Mouse (Mus musculus): ENCODE data around the gene Gm3755.
"Not testable (repeated sequence)": the region's sequence is repeated elsewhere in the genome, so short reads cannot be mapped to it uniquely, and the experiment has no call there.

Gene Gm3755

DNA sequence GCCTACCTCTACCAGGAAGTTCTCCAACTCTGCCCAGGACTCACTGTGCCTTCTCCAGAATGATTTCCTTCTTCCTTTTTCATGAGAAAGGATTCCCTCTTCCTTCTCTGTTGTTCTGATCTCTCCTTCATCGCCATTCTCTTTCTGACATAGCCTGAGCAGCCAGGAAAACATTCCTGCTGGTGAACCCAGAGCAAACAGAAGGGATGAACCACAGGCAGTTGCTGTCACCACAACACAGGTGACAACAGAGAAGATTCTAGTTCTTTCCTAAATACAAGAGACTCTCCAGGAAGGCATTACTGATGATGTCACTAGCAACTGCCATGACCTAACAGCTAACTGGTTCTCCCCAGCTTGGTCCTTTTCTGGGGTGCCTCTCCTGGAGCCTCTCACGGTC, at the start of gene Gm3755:
Gene Gm3755 (minus strand): TSS at position 101 of the 400 bp plus-strand sequence.
- DNase-seq (ENCODE audit: low read depth) = not testable (repeated sequence)

DNA sequence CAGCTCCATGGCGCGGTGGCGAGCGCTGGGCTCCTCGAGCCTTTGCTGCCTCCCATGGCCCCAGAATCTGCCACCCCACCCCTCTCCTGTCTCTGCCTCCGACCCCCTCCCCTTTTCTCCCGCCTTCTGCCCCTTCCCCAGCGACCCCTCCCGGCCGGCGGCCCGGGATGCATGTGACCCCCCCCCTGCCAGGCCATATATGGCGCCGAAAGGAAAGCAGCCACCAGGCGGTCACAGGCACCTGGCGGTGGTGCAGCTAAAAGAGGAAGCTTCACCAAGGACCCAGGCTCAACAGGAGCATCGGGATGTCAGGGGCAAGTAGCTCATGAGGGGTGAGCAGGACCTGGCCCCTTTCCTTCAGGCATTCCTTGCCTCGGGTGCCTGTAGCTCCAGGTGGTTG, 38.0 kb upstream of the Gm3755 start:
- not testable (repeated sequence) for DNase-seq (ENCODE audit: low read depth)

DNA sequence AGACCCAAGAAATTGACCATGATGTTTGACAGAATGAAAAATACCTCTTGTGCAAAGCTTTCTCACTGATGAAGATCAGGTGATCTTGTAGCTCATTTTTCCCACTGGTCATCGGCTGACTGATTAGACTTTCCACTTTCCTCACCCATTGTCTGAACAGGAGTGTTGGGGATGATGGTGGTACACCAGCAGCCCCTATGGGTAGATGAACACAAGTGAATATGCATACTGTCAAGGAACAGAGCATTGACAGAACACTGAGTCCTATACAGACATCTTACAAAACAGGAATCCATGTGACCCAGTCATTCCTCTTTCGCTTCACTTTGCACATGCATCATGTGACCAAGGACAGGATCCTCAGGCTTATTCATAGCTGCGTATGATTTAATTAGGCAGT, 32.9 kb upstream of the Gm3755 start, which contains the start of gene Gm3752:
Gene Gm3752 (minus strand): TSS at position 101 of the 400 bp plus-strand sequence.
- not testable (repeated sequence) for DNase-seq (ENCODE audit: low read depth)

DNA sequence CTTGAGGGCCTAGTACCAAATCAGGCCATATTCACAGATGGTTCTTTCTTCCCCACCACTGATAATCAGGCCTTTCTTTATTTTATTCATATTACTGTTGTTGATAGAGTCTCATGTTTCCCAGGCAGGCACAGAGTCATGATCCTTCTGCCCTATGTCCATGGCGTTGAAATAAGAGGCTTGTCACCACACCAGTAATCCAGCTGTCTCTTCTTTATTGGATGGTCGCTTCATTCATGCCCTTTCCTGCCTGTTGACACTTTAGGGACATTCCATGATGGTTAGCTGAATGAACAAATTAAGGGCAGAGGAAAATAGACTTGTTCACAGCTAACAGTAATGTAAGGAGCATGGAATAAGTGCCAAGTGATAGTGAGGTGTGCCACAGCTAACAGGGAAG, 28.2 kb downstream of the Gm3755 start:
- DNase-seq (ENCODE audit: low read depth) = not testable (repeated sequence)

Data from 416B (cell line).